Comparison of ENCODE assay signal across 23 mouse cellular contexts in genomic region chr13:99611715-99612494, GRCm38 (mm10).
"Had no signal": no experiment of that assay in that cellular context is flagged by ENCODE, and none has a peak within 500 bp of the region (broad histone marks: within the 10 kb centered on the region; RNA-seq: fewer than 3 reads in every experiment).

No protein-coding gene starts in this region.

- H3K9me3 ChIP-seq: limb, embryonic 10.5 days; limb, embryonic 13.5 days; liver, embryonic 12.5 days; liver, embryonic 15.5 days; lung, embryonic 15.5 days; megakaryocyte, embryonic 14.5 days; midbrain, embryonic 12.5 days; midbrain, embryonic 15.5 days; neural tube, embryonic 13.5 days; stomach, embryonic 15.5 days had no signal

- H3K27me3 ChIP-seq: limb, embryonic 13.5 days; liver, embryonic 12.5 days; liver, embryonic 15.5 days; lung, embryonic 15.5 days; midbrain, embryonic 15.5 days; stomach, embryonic 15.5 days had no signal

- H3K4me1 ChIP-seq: liver, embryonic 15.5 days; megakaryocyte, embryonic 14.5 days; stomach, embryonic 15.5 days had no signal

- ATAC-seq: intestine, postnatal 0 days; liver, embryonic 12.5 days; midbrain, embryonic 15.5 days had no signal

- H3K4me3 ChIP-seq: limb, embryonic 10.5 days; limb, embryonic 13.5 days; liver, embryonic 12.5 days; liver, embryonic 15.5 days; lung, embryonic 15.5 days; megakaryocyte, embryonic 14.5 days; midbrain, embryonic 12.5 days; midbrain, embryonic 15.5 days; neural tube, embryonic 13.5 days; stomach, embryonic 15.5 days had no signal

- H3K36me3 ChIP-seq: limb, embryonic 10.5 days; limb, embryonic 13.5 days; liver, embryonic 12.5 days; liver, embryonic 15.5 days; lung, embryonic 15.5 days; midbrain, embryonic 12.5 days; midbrain, embryonic 15.5 days; neural tube, embryonic 13.5 days; stomach, embryonic 15.5 days had no signal

- DNase-seq: kidney, adult 2 months; kidney, postnatal 10 days; kidney, postnatal 36 days; liver; lung, adult 18-20 months; lung, postnatal 10 days; lung, postnatal 36 days; right cerebral cortex, postnatal 25 days; spleen, adult 18-20 months; thymus, adult 2 months; thymus, postnatal 14 days; thymus, postnatal 4 days had no signal

- H3K4me2 ChIP-seq: limb, embryonic 13.5 days; liver, embryonic 12.5 days; liver, embryonic 15.5 days; lung, embryonic 15.5 days; midbrain, embryonic 12.5 days; midbrain, embryonic 15.5 days; neural tube, embryonic 13.5 days; stomach, embryonic 15.5 days had no signal

- H3K9ac ChIP-seq: limb, embryonic 13.5 days; liver, embryonic 12.5 days; liver, embryonic 15.5 days; lung, embryonic 15.5 days; midbrain, embryonic 12.5 days; midbrain, embryonic 15.5 days; neural tube, embryonic 13.5 days; stomach, embryonic 15.5 days had no signal

- H3K27ac ChIP-seq: limb, embryonic 10.5 days; limb, embryonic 13.5 days; liver, embryonic 12.5 days; liver, embryonic 15.5 days; lung, embryonic 15.5 days; midbrain, embryonic 12.5 days; midbrain, embryonic 15.5 days; neural tube, embryonic 13.5 days; stomach, embryonic 15.5 days had no signal
